26 mouse cellular contexts compared by ENCODE assay signal in genomic region chr12:9033140-9033539, GRCm38 (mm10). TPM values are rescaled to one million over a fixed set of nuclear protein-coding genes. Genes with fewer than 3 reads are reported as not detected.
A peak's percentile ranks its signal among the peaks of the same experiment; 100 is the strongest.
DNase-seq lines count a peak whose midpoint lies in the region; ATAC-seq and TF ChIP-seq lines count a peak whose summit lies in the region.
"Had no signal": no experiment of that assay in that cellular context is flagged by ENCODE, and none has a peak within 500 bp of the region (broad histone marks: within the 10 kb centered on the region; RNA-seq: fewer than 3 reads in every experiment).

No protein-coding gene starts in this region.

- peaks cover 10% of the 10 kb centered on the region for H3K4me1 ChIP-seq in heart, postnatal 0 days (ENCODE audit: control insufficient read depth, insufficient read depth)
- H3K4me1 ChIP-seq: intestine, embryonic 15.5 days; neural tube, embryonic 12.5 days had no signal

- H3K27me3 ChIP-seq in heart, postnatal 0 days (ENCODE audit: control insufficient read depth, insufficient read depth, low read length) = no peaks in the 10 kb centered on the region
- H3K27me3 ChIP-seq: intestine, embryonic 15.5 days; kidney, embryonic 15.5 days; limb, embryonic 12.5 days; liver, embryonic 15.5 days; lung, embryonic 15.5 days; midbrain, embryonic 15.5 days; neural tube, embryonic 12.5 days had no signal

- no peak for ATAC-seq in heart, postnatal 0 days (ENCODE audit: insufficient read depth, low read depth)
- ATAC-seq: activated CD4-positive, CD25-positive, alpha-beta regulatory T cell, adult 4 months; hindbrain, embryonic 16.5 days; intestine, embryonic 15.5 days; midbrain, embryonic 15.5 days had no signal

- no peak overlapping the region for H3K9ac ChIP-seq in heart, postnatal 0 days (replicated peaks; ENCODE audit: low read depth, low read length)
- H3K9ac ChIP-seq: intestine, embryonic 15.5 days; kidney, embryonic 15.5 days; limb, embryonic 12.5 days; liver, embryonic 15.5 days; lung, embryonic 15.5 days; midbrain, embryonic 15.5 days; neural tube, embryonic 12.5 days had no signal

- no peak overlapping the region for H3K4me3 ChIP-seq in heart, postnatal 0 days (ENCODE audit: low read depth, low read length)
- H3K4me3 ChIP-seq in left cerebral cortex, adult 2 months = no peak overlapping the region
- H3K4me3 ChIP-seq: erythroblast, embryonic 14.5 days; intestine, embryonic 15.5 days; kidney, embryonic 15.5 days; limb, embryonic 12.5 days; liver, embryonic 15.5 days; lung, embryonic 15.5 days; midbrain, embryonic 15.5 days; myocyte; neural tube, embryonic 12.5 days had no signal

- no peaks in the 10 kb centered on the region for H3K9me3 ChIP-seq in heart, postnatal 0 days (replicated peaks; ENCODE audit: control insufficient read depth, low read length)
- H3K9me3 ChIP-seq: intestine, embryonic 15.5 days; kidney, embryonic 15.5 days; limb, embryonic 12.5 days; liver, embryonic 15.5 days; lung, embryonic 15.5 days; midbrain, embryonic 15.5 days; neural tube, embryonic 12.5 days had no signal

- DNase-seq in heart, postnatal 0 days (ENCODE audit: low spot score) = no peak
- DNase-seq in heart, postnatal 36 days = no peak
- DNase-seq in left cerebral cortex, adult 2 months (ENCODE audit: extremely low spot score in 1 of 2, low spot score in 2 of 2) = no peak
- DNase-seq in left cerebral cortex, postnatal 14 days (ENCODE audit: low spot score in 2 of 2) = no peak
- DNase-seq in 3134 (ENCODE audit: extremely low read depth, insufficient read length, low spot score) (peak; percentile 23), 416B (ENCODE audit: low read depth) (peak; percentile 39)
- no peak for DNase-seq in adrenal gland, postnatal 25 days
- no peak for DNase-seq in kidney, adult 9 months
- DNase-seq: adrenal gland, adult 2 months; cerebellum, adult 2 months; cerebellum, postnatal 14 days; gastrocnemius, postnatal 10 days; kidney, postnatal 36 days had no signal

- intact Hi-C loops in heart, postnatal 36 days (cut with DNase I) = loop anchor here (5.0 kb wide), 1 partner anchor 1359 kb away; the partner anchor contains the start of gene Rdh14
- intact Hi-C loops in left cerebral cortex, adult 2 months (cut with DNase I) = loop anchor here (5.0 kb wide), 1 partner anchor 1359 kb away; the partner anchor contains the start of gene Rdh14
- intact Hi-C loops in left cerebral cortex, postnatal 14 days (cut with DNase I) = no loop called here

- no peak overlapping the region for H3K4me2 ChIP-seq in heart, postnatal 0 days (ENCODE audit: low read depth, low read length)
- H3K4me2 ChIP-seq: heart, embryonic 11.5 days; intestine, embryonic 15.5 days; kidney, embryonic 15.5 days; limb, embryonic 12.5 days; liver, embryonic 15.5 days; lung, embryonic 15.5 days; midbrain, embryonic 15.5 days; neural tube, embryonic 12.5 days had no signal

- H3K27ac ChIP-seq in heart, postnatal 0 days (ENCODE audit: low read depth) = no peak overlapping the region
- H3K27ac ChIP-seq in left cerebral cortex, adult 2 months = no peak overlapping the region
- H3K27ac ChIP-seq: intestine, embryonic 15.5 days; kidney, embryonic 15.5 days; limb, embryonic 12.5 days; liver, embryonic 15.5 days; lung, embryonic 15.5 days; macrophage; midbrain, embryonic 15.5 days; neural tube, embryonic 12.5 days had no signal

- no peak for TF ChIP-seq EP300 in heart, postnatal 0 days (IDR thresholded peaks at IDR 0.05; ENCODE audit: low read depth)

- H3K36me3 ChIP-seq in heart, postnatal 0 days (replicated peaks; ENCODE audit: control insufficient read depth, insufficient read depth, low read length) = 0 out of 2 replicates have a peak, but pooled peaks cover 3% of the 10 kb centered on the region
- H3K36me3 ChIP-seq: intestine, embryonic 15.5 days; liver, embryonic 15.5 days; lung, embryonic 15.5 days; neural tube, embryonic 12.5 days had no signal

- TF ChIP-seq CTCF in heart, postnatal 0 days (IDR thresholded peaks at IDR 0.05; ENCODE audit: low read depth) = peak; percentile 3; the same call in 1 of the 2 replicates
- TF ChIP-seq CTCF in left cerebral cortex, adult 2 months (IDR thresholded peaks at IDR 0.05) = peak; percentile 4

RNA-seq across cellular contexts. Expression of gene Ttc32, which starts 3.3 kb away (rescaled TPM):
- 14.5 and 17.4 TPM in 2 replicates for total RNA-seq in heart, postnatal 0 days (2014; rRNA removed; ENCODE audit: low replicate concordance)
- polyA plus RNA-seq in heart, postnatal 0 days (2015; fragmentation: Nextera tagmentation; extraction: Ambion mirVana) = 20.9 and 26.2 TPM in 2 replicates
- total RNA-seq in heart, postnatal 36 days (2021) = 10 to 100 TPM; 25.5 to 28.5 TPM
- 1 to 10 TPM; 4.6 to 4.7 TPM for total RNA-seq in left cerebral cortex, adult 2 months (2021)
- 1 to 10 TPM; 3.1 to 4.3 TPM for total RNA-seq in left cerebral cortex, postnatal 14 days (2021)
- 12.9 and 15.9 TPM in 2 replicates for total RNA-seq in adrenal gland, postnatal 25 days (2021)

RNA-seq across cellular contexts. Expression of gene Wdr35, which starts 59.4 kb away (rescaled TPM):
- 5.5 and 11.1 TPM in 2 replicates for total RNA-seq in heart, postnatal 0 days (2014; rRNA removed; ENCODE audit: low replicate concordance)
- polyA plus RNA-seq in heart, postnatal 0 days (2015; fragmentation: Nextera tagmentation; extraction: Ambion mirVana) = 6.3 and 7.9 TPM in 2 replicates
- total RNA-seq in heart, postnatal 36 days (2021) = 10 to 100 TPM; 11.2 to 13.0 TPM
- 10 to 100 TPM; 43.2 to 45.0 TPM for total RNA-seq in left cerebral cortex, adult 2 months (2021)
- total RNA-seq in left cerebral cortex, postnatal 14 days (2021) = 10 to 100 TPM; 41.3 to 43.9 TPM
- 9.9 and 16.1 TPM in 2 replicates for total RNA-seq in adrenal gland, postnatal 25 days (2021)

Comparison
In these comparisons a context has a peak if more than half of its experiments do, and no peak if none do; other contexts are left out.
1. DNase-seq: peak in 3134 (single experiment) and 416B (single experiment); none in heart, postnatal 0 days (single experiment), heart, postnatal 36 days (0 of 2), left cerebral cortex, adult 2 months (0 of 2), left cerebral cortex, postnatal 14 days (0 of 2), adrenal gland, postnatal 25 days (single experiment) and kidney, adult 9 months (single experiment).